Mouse (Mus musculus) left cerebral cortex, postnatal 4 days (tissue): ENCODE measurements around the gene Olfr685. TPM values are rescaled to one million over a fixed set of nuclear protein-coding genes. Genes with fewer than 3 reads are reported as not detected.

ENCODE experiments used
- DNase-seq: peaks from one replicate; pipeline ENCODE4 v3.0.0-alpha.2; 2022
- intact Hi-C: fragments of 180-260 bp; cut with DNase I; formaldehyde crosslinking; loops from one replicate; pipeline ENCODE4 v1.15.1; 2025
- total RNA-seq, 2 experiments: library from RNA; stranded (reverse); gene quantifications; 2 replicates each; pipeline ENCODE4 v1.2.3; 2021

Gene Olfr685
- total RNA-seq = not detected

- intact Hi-C loops = no loop called here
These were observed at the start of gene Olfr685 for GRCm38 (mm10) chr7:105185912-105186311. Gene Olfr685 (minus strand): TSS chr7:105186012.

GRCm38 (mm10) chr7:105229386-105229785 lies 43.6 kb upstream of the Olfr685 start:
- no peak for DNase-seq
- intact Hi-C loops = no loop called here

More at GRCm38 (mm10) chr7:105185912-105186311, at the start of gene Olfr685:
- no peak for DNase-seq

DNA sequence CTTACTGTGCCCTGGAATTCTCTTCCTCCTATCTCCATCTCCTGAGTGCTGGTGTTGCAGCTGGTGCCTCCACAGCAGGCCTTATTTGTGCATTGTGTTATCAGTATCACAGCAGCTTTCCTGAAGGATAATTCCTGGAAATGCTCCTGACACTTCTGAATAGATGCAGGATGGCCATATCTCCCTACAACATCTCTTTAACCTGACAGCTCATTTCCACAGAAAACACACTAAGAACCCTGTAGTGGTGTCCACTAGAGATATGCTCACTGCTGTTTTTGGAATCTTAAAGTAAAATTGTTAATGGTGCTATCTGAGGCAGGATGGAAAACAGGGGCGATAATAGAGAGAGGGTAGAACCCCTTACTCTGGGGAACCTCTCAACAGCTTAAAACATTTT lies 42.3 kb upstream of the Olfr685 start:
- intact Hi-C loops = no loop called here
- DNase-seq = no peak

DNA sequence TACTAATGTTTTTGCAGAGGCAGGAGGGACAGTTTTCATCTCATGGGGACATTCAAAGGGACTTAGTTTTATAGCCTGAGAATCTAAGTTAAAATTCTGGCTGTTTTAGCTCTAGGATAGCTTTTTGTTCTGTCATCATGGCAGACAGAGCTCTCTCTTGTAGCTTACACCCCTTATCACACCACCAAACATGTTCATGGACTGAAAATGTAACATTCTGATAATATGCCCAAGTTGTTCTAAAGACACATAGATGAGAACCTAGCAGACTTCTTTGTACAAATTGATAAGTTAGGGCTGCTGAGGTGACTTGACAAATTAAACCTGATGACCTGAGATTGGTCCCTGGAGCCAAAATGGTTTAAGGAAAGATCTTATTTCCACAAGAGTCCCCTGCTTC lies 40.9 kb upstream of the Olfr685 start:
- intact Hi-C loops = no loop called here
- no peak for DNase-seq

DNA sequence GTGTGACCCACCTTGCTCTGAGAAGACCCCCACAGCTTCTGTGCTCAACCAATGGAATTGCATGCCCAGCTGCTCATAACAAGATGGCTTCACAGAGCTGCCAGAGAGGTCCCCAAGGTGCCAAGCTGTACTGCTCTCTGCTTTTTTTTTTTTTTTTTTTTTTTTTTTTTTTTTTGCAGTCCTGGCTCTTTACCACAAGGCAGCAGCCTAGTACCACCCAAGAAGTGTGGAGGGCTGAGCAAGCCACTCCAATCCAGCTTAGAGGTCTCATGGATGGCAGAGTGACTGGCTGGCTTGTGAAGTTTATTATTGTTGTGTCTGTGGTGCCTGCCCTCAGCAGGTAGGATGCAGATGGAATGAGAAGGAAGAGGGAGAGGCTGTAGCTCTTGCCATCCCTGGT lies 40.3 kb upstream of the Olfr685 start:
- intact Hi-C loops = no loop called here
- no peak for DNase-seq

DNA sequence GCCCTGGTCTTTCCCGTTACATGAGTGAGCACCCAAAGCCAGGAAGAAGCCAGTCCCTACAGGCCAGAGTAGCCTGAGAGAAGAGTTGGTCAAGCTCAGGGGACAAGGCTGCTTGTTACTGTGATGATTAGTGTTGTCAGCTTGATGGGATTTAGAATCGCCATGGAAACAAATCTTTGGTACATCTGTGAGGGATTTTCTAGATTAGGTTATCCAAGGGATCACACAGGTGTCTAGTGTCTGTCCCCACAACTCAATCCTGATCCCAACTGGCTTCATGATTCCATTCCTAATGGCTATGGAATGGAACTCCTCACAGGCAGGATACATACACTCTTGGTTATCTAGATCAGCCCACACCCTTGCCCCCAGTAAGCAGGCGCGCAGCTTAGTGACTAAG lies 32.5 kb upstream of the Olfr685 start:
- DNase-seq = no peak
- intact Hi-C loops = no loop called here

DNA sequence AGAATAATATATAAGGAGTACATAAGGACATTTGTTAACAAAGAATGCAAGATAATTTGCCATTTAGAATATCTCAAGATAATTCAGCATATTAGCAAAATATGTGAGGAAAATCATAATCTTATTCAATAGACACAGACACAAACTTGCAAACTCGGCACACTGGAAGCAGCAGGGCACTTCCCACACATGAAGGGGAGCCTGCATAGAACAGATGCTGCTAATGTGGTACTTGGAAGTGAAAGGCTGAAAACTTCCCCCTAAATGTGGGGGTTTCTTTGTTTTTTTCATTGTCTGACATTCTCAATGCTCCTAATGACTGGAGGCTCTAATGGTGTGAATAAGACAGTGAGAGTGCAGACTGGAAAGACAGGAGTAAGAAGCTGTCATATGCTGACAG lies 28.9 kb upstream of the Olfr685 start:
- no peak for DNase-seq

GRCm38 (mm10) chr7:105207385-105207784 lies 21.6 kb upstream of the Olfr685 start, which contains the start of gene Olfr686:
Gene Olfr686 (minus strand): TSS chr7:105207485.
- intact Hi-C loops = no loop called here

More for the DNA sequence above, 28.9 kb upstream of the Olfr685 start:
- intact Hi-C loops = no loop called here

GRCm38 (mm10) chr7:105170773-105171172 lies 15.0 kb downstream of the Olfr685 start:
- intact Hi-C loops = loop anchor here (2.0 to 10.0 kb wide), 2 partner anchors 304 to 356 kb away; no protein-coding TSS in a partner anchor

More at GRCm38 (mm10) chr7:105207385-105207784, 21.6 kb upstream of the Olfr685 start, which contains the start of gene Olfr686:
- no peak for DNase-seq

GRCm38 (mm10) chr7:105163553-105163952 lies 22.3 kb downstream of the Olfr685 start, which contains the start of gene Olfr684:
Gene Olfr684 (minus strand): TSS chr7:105163653.
- intact Hi-C loops = no loop called here
- DNase-seq = no peak

More at GRCm38 (mm10) chr7:105170773-105171172, 15.0 kb downstream of the Olfr685 start:
- DNase-seq = no peak

- no peak for DNase-seq
- intact Hi-C loops = no loop called here
These were observed 38.9 kb downstream of the Olfr685 start, which contains the start of gene Olfr683 for GRCm38 (mm10) chr7:105146912-105147311. Gene Olfr683 (minus strand): TSS chr7:105147012.

GRCm38 (mm10) chr7:105141275-105141674 lies 44.5 kb downstream of the Olfr685 start:
- no peak for DNase-seq
- intact Hi-C loops = no loop called here

Other genes starting within 250 kb of the Olfr685 start
- gene Olfr670, start 223.4 kb downstream of the Olfr685 start, total RNA-seq = not detected
- gene Olfr671, start 206.9 kb downstream of the Olfr685 start, total RNA-seq = not detected
- not detected for gene Olfr672, start 184.0 kb downstream of the Olfr685 start, total RNA-seq
- not detected for gene Olfr675, start 157.6 kb downstream of the Olfr685 start, total RNA-seq
- not detected for gene Olfr676, start 153.3 kb downstream of the Olfr685 start, total RNA-seq
- gene Olfr677, start 134.6 kb downstream of the Olfr685 start, total RNA-seq = not detected
- not detected for gene Olfr678, start 121.5 kb downstream of the Olfr685 start, total RNA-seq
- gene Olfr679, start 104.8 kb downstream of the Olfr685 start, total RNA-seq = not detected
- gene Olfr680-ps1, start 93.2 kb downstream of the Olfr685 start, total RNA-seq = not detected
- gene Olfr681, start 69.2 kb downstream of the Olfr685 start, total RNA-seq = not detected
- gene Olfr683, start 39.0 kb downstream of the Olfr685 start, total RNA-seq = not detected
- not detected for gene Olfr684, start 22.4 kb downstream of the Olfr685 start, total RNA-seq
- gene Olfr686, start 21.5 kb upstream of the Olfr685 start, total RNA-seq = not detected
- gene Olfr688, start 102.1 kb upstream of the Olfr685 start, total RNA-seq = not detected
- not detected for gene Olfr689, start 125.2 kb upstream of the Olfr685 start, total RNA-seq
- under 1 TPM; 0.26 to 0.44 TPM for gene Olfr690, start 148.1 kb upstream of the Olfr685 start, total RNA-seq
- gene Olfr691, start 156.3 kb upstream of the Olfr685 start, total RNA-seq = under 1 TPM; 0.34 to 0.38 TPM
- not detected for gene Olfr692, start 182.2 kb upstream of the Olfr685 start, total RNA-seq
- not detected for gene Gm5901, start 189.0 kb upstream of the Olfr685 start, total RNA-seq
- 10 to 100 TPM; 49.9 to 56.6 TPM for gene Fam160a2, start 214.0 kb upstream of the Olfr685 start, total RNA-seq
- under 1 TPM; 0.14 to 0.32 TPM for gene Cnga4, start 218.6 kb upstream of the Olfr685 start, total RNA-seq
- gene Cckbr, start 239.7 kb upstream of the Olfr685 start, total RNA-seq = 1 to 10 TPM; 4.2 to 6.1 TPM